In genomic region chr8:84658951-84659350, GRCm38 (mm10) we compare ENCODE assay signal across 10 mouse cellular contexts. TPM values are rescaled to one million over a fixed set of nuclear protein-coding genes. Genes with fewer than 3 reads are reported as not detected.
DNase-seq lines count a peak whose midpoint lies in the region; ATAC-seq and TF ChIP-seq lines count a peak whose summit lies in the region.
"Had no signal": no experiment of that assay in that cellular context is flagged by ENCODE, and none has a peak within 500 bp of the region (broad histone marks: within the 10 kb centered on the region; RNA-seq: fewer than 3 reads in every experiment).

No protein-coding gene starts in this region.

- H3K4me3 ChIP-seq in heart, postnatal 0 days (ENCODE audit: low read depth, low read length) = no peak overlapping the region
- H3K4me3 ChIP-seq in ES-Bruce4 (ENCODE audit: low read depth, low read length) = no peak overlapping the region
- H3K4me3 ChIP-seq in limb, embryonic 10.5 days = 0 out of 2 replicates have a peak overlapping the region, but pooled peaks have one; percentile 87
- H3K4me3 ChIP-seq: forebrain, embryonic 15.5 days had no signal

- H3K9me3 ChIP-seq in heart, postnatal 0 days (replicated peaks; ENCODE audit: control insufficient read depth, low read length) = no peaks in the 10 kb centered on the region
- H3K9me3 ChIP-seq in ES-Bruce4 (replicated peaks; ENCODE audit: control insufficient read depth, insufficient read depth, low read length, poor library complexity, severe bottlenecking) = no peaks in the 10 kb centered on the region
- H3K9me3 ChIP-seq in limb, embryonic 10.5 days (replicated peaks) = no peaks in the 10 kb centered on the region
- H3K9me3 ChIP-seq: forebrain, embryonic 15.5 days had no signal

- no peak for TF ChIP-seq CTCF in heart, postnatal 0 days (IDR thresholded peaks at IDR 0.05; ENCODE audit: low read depth)
- TF ChIP-seq CTCF in ES-Bruce4 (IDR thresholded peaks at IDR 0.05; ENCODE audit: low read depth, low read length) = no peak

- H3K9ac ChIP-seq in heart, postnatal 0 days (replicated peaks; ENCODE audit: low read depth, low read length) = no peak overlapping the region
- H3K9ac ChIP-seq in ES-Bruce4 (ENCODE audit: low read depth, poor library complexity, severe bottlenecking) = peak overlapping the region; percentile 94; the same call in 1 of the 2 replicates
- H3K9ac ChIP-seq: forebrain, embryonic 15.5 days had no signal

- WGBS in heart, postnatal 0 days = 53% methylated on average over 1 of the region's 1 CpGs
- WGBS in limb, embryonic 10.5 days = 59% methylated on average over 1 of the region's 1 CpGs

- no peak overlapping the region for H3K4me2 ChIP-seq in heart, postnatal 0 days (ENCODE audit: low read depth, low read length)

- H3K4me1 ChIP-seq in heart, postnatal 0 days (ENCODE audit: control insufficient read depth, insufficient read depth) = peaks cover 17% of the 10 kb centered on the region; the same call in 1 of the 2 replicates
- H3K4me1 ChIP-seq in ES-Bruce4 (ENCODE audit: control insufficient read depth, insufficient read depth, low read length) = no peaks in the 10 kb centered on the region
- H3K4me1 ChIP-seq in limb, embryonic 10.5 days = peaks cover 72% of the 10 kb centered on the region

- DNase-seq in heart, postnatal 0 days (ENCODE audit: low spot score) = no peak
- no peak for DNase-seq in heart, postnatal 4 days
- peak; percentile 60 for DNase-seq in 416B (ENCODE audit: low read depth)
- no peak for DNase-seq in limb, embryonic 10.5 days (ENCODE audit: low spot score)
- no peak for DNase-seq in frontal cortex, postnatal 10 days (ENCODE audit: low spot score in 2 of 2)
- no peak for DNase-seq in ovary, postnatal 14 days (ENCODE audit: low spot score)
- DNase-seq: thymus, postnatal 25 days had no signal

- peak overlapping the region; percentile 93 for H3K27ac ChIP-seq in heart, postnatal 0 days (ENCODE audit: low read depth)
- peak overlapping the region; percentile 99 for H3K27ac ChIP-seq in ES-Bruce4 (ENCODE audit: insufficient read depth, low read length)
- H3K27ac ChIP-seq in limb, embryonic 10.5 days = peak overlapping the region; percentile 98

- TF ChIP-seq EP300 in heart, postnatal 0 days (IDR thresholded peaks at IDR 0.05; ENCODE audit: low read depth) = no peak
- no peak for TF ChIP-seq EP300 in ES-Bruce4 (IDR thresholded peaks at IDR 0.05; ENCODE audit: insufficient read depth, low read depth, low read length)

- no peaks in the 10 kb centered on the region for H3K36me3 ChIP-seq in heart, postnatal 0 days (replicated peaks; ENCODE audit: control insufficient read depth, insufficient read depth, low read length)
- peaks cover 28% of the 10 kb centered on the region for H3K36me3 ChIP-seq in ES-Bruce4 (ENCODE audit: control insufficient read depth, insufficient read depth, low read length, poor library complexity, severe bottlenecking)
- H3K36me3 ChIP-seq in limb, embryonic 10.5 days = peaks cover 9% of the 10 kb centered on the region
- H3K36me3 ChIP-seq: forebrain, embryonic 15.5 days had no signal

- no peak for TF ChIP-seq POLR2A in ES-Bruce4 (IDR thresholded peaks at IDR 0.05; ENCODE audit: insufficient read depth, low read length)

- ATAC-seq in heart, postnatal 0 days (ENCODE audit: insufficient read depth, low read depth) = no peak
- no peak for ATAC-seq in cerebellum, adult (ENCODE audit: insufficient number of reproducible peaks, low FRiP score, low TSS enrichment)
- ATAC-seq: forebrain, embryonic 15.5 days had no signal

- no peaks in the 10 kb centered on the region for H3K27me3 ChIP-seq in heart, postnatal 0 days (ENCODE audit: control insufficient read depth, insufficient read depth, low read length)
- H3K27me3 ChIP-seq in ES-Bruce4 (ENCODE audit: control insufficient read depth, insufficient read depth, low read length, poor library complexity, severe bottlenecking) = no peaks in the 10 kb centered on the region
- H3K27me3 ChIP-seq in limb, embryonic 10.5 days (ENCODE audit: low read depth, poor library complexity, severe bottlenecking) = no peaks in the 10 kb centered on the region
- H3K27me3 ChIP-seq: forebrain, embryonic 15.5 days had no signal

RNA-seq across cellular contexts. Expression of gene Ier2, which starts 3.7 kb away (rescaled TPM):
- total RNA-seq in heart, postnatal 0 days (2014; rRNA removed; ENCODE audit: low replicate concordance) = 17.0 and 23.2 TPM in 2 replicates
- polyA plus RNA-seq in heart, postnatal 0 days (2015; fragmentation: Nextera tagmentation; extraction: Ambion mirVana) = 33.3 and 38.3 TPM in 2 replicates
- 10 to 100 TPM; 33.3 to 35.5 TPM for total RNA-seq in heart, postnatal 4 days (2021)
- 42.8 and 44.8 TPM in 2 replicates for polyA plus RNA-seq in ES-Bruce4 (2011; ENCODE audit: insufficient read depth, insufficient read length, low read depth, missing spikeins)
- polyA plus RNA-seq in limb, embryonic 10.5 days (2016; fragmentation: Nextera tagmentation; extraction: Ambion mirVana) = 199 and 229 TPM in 2 replicates

RNA-seq across cellular contexts. Expression of gene Trmt1, which starts 27.2 kb away (rescaled TPM):
- total RNA-seq in heart, postnatal 0 days (2014; rRNA removed; ENCODE audit: low replicate concordance) = 98.3 and 116 TPM in 2 replicates
- polyA plus RNA-seq in heart, postnatal 0 days (2015; fragmentation: Nextera tagmentation; extraction: Ambion mirVana) = 28.4 and 29.5 TPM in 2 replicates
- 10 to 100 TPM; 47.4 to 48.8 TPM for total RNA-seq in heart, postnatal 4 days (2021)
- polyA plus RNA-seq in ES-Bruce4 (2011; ENCODE audit: insufficient read depth, insufficient read length, low read depth, missing spikeins) = 77.6 and 79.8 TPM in 2 replicates
- 71.7 and 79.3 TPM in 2 replicates for polyA plus RNA-seq in limb, embryonic 10.5 days (2016; fragmentation: Nextera tagmentation; extraction: Ambion mirVana)

RNA-seq across cellular contexts. Expression of gene Nacc1, which starts 28.7 kb away (rescaled TPM):
- 68.0 and 83.6 TPM in 2 replicates for total RNA-seq in heart, postnatal 0 days (2014; rRNA removed; ENCODE audit: low replicate concordance)
- 6.2 and 6.9 TPM in 2 replicates for polyA plus RNA-seq in heart, postnatal 0 days (2015; fragmentation: Nextera tagmentation; extraction: Ambion mirVana)
- 10 to 100 TPM; 65.0 to 68.7 TPM for total RNA-seq in heart, postnatal 4 days (2021)
- 89.7 and 97.9 TPM in 2 replicates for polyA plus RNA-seq in ES-Bruce4 (2011; ENCODE audit: insufficient read depth, insufficient read length, low read depth, missing spikeins)
- polyA plus RNA-seq in limb, embryonic 10.5 days (2016; fragmentation: Nextera tagmentation; extraction: Ambion mirVana) = 31.7 and 32.0 TPM in 2 replicates

RNA-seq across cellular contexts. Expression of gene Lyl1, which starts 42.3 kb away (rescaled TPM):
- 4.4 and 4.8 TPM in 2 replicates for total RNA-seq in heart, postnatal 0 days (2014; rRNA removed; ENCODE audit: low replicate concordance)
- 8.7 and 9.8 TPM in 2 replicates for polyA plus RNA-seq in heart, postnatal 0 days (2015; fragmentation: Nextera tagmentation; extraction: Ambion mirVana)
- total RNA-seq in heart, postnatal 4 days (2021) = 10 to 100 TPM in 1 of 2 experiments, 1 to 10 TPM in 1; 9.6 to 10.6 TPM
- polyA plus RNA-seq in ES-Bruce4 (2011; ENCODE audit: insufficient read depth, insufficient read length, low read depth, missing spikeins) = not detected in 2 replicates
- polyA plus RNA-seq in limb, embryonic 10.5 days (2016; fragmentation: Nextera tagmentation; extraction: Ambion mirVana) = 4.6 and 4.7 TPM in 2 replicates
